Mouse (Mus musculus): ENCODE measurements around the gene Ptprm. TPM values are rescaled to one million over a fixed set of nuclear protein-coding genes. Genes with fewer than 3 reads are reported as not detected.

The Ptprm gene
- total RNA-seq, 2 experiments from 2014 or later = 1.3 to 1.4 TPM

GRCm38 (mm10) chr17:66817380-66817779 is 536.9 kb downstream of the Ptprm start:
- no peak for ATAC-seq (replicated peaks; ENCODE audit: low FRiP score, poor library complexity, severe bottlenecking)

GRCm38 (mm10) chr17:66815921-66816320 is 538.3 kb downstream of the Ptprm start:
- no peak for ATAC-seq (replicated peaks; ENCODE audit: low FRiP score, poor library complexity, severe bottlenecking)

- no peak for ATAC-seq (replicated peaks; ENCODE audit: low FRiP score, poor library complexity, severe bottlenecking)
Observed at GRCm38 (mm10) chr17:66813786-66814185, 540.5 kb downstream of the Ptprm start.

GRCm38 (mm10) chr17:66813346-66813745 is 540.9 kb downstream of the Ptprm start:
- ATAC-seq (replicated peaks; ENCODE audit: low FRiP score, poor library complexity, severe bottlenecking) = no peak

- no peak for ATAC-seq (replicated peaks; ENCODE audit: low FRiP score, poor library complexity, severe bottlenecking)
Observed at GRCm38 (mm10) chr17:66809786-66810185, 544.5 kb downstream of the Ptprm start.

- no peak for ATAC-seq (replicated peaks; ENCODE audit: low FRiP score, poor library complexity, severe bottlenecking)
Observed at GRCm38 (mm10) chr17:66808186-66808585, 546.1 kb downstream of the Ptprm start.

- ATAC-seq (replicated peaks; ENCODE audit: low FRiP score, poor library complexity, severe bottlenecking) = no peak
Observed at GRCm38 (mm10) chr17:66801831-66802687, 552.2 kb downstream of the Ptprm start.

GRCm38 (mm10) chr17:66800231-66800630 is 554.0 kb downstream of the Ptprm start:
- no peak for ATAC-seq (replicated peaks; ENCODE audit: low FRiP score, poor library complexity, severe bottlenecking)

- ATAC-seq (replicated peaks; ENCODE audit: low FRiP score, poor library complexity, severe bottlenecking) = no peak
Observed at GRCm38 (mm10) chr17:66786166-66786565, 568.1 kb downstream of the Ptprm start.

- ATAC-seq (replicated peaks; ENCODE audit: low FRiP score, poor library complexity, severe bottlenecking) = no peak
Observed at GRCm38 (mm10) chr17:66785586-66785985, 568.7 kb downstream of the Ptprm start.

GRCm38 (mm10) chr17:66783601-66784000 is 570.7 kb downstream of the Ptprm start:
- no peak for ATAC-seq (replicated peaks; ENCODE audit: low FRiP score, poor library complexity, severe bottlenecking)

- no peak for ATAC-seq (replicated peaks; ENCODE audit: low FRiP score, poor library complexity, severe bottlenecking)
Observed at GRCm38 (mm10) chr17:66783075-66783492, 571.2 kb downstream of the Ptprm start.

- ATAC-seq (replicated peaks; ENCODE audit: low FRiP score, poor library complexity, severe bottlenecking) = no peak
Observed at GRCm38 (mm10) chr17:66781910-66782309, 572.3 kb downstream of the Ptprm start.

- no peak for ATAC-seq (replicated peaks; ENCODE audit: low FRiP score, poor library complexity, severe bottlenecking)
Observed at GRCm38 (mm10) chr17:66779026-66779425, 575.2 kb downstream of the Ptprm start.

- ATAC-seq (replicated peaks; ENCODE audit: low FRiP score, poor library complexity, severe bottlenecking) = no peak
Observed at GRCm38 (mm10) chr17:66769365-66770363, 584.6 kb downstream of the Ptprm start.

- ATAC-seq (replicated peaks; ENCODE audit: low FRiP score, poor library complexity, severe bottlenecking) = no peak
Observed at GRCm38 (mm10) chr17:66768689-66769275, 585.5 kb downstream of the Ptprm start.

GRCm38 (mm10) chr17:66766166-66766565 is 588.1 kb downstream of the Ptprm start:
- no peak for ATAC-seq (replicated peaks; ENCODE audit: low FRiP score, poor library complexity, severe bottlenecking)

GRCm38 (mm10) chr17:66764435-66764834 is 589.8 kb downstream of the Ptprm start:
- ATAC-seq (replicated peaks; ENCODE audit: low FRiP score, poor library complexity, severe bottlenecking) = no peak

- no peak for ATAC-seq (replicated peaks; ENCODE audit: low FRiP score, poor library complexity, severe bottlenecking)
Observed at GRCm38 (mm10) chr17:66762716-66763115, 591.5 kb downstream of the Ptprm start.

Data from erythroid progenitor cell, adult 5-6 weeks (primary cell).